Mouse (Mus musculus): ENCODE data around the gene Supt20. TPM values are rescaled to one million over a fixed set of nuclear protein-coding genes. Genes with fewer than 3 reads are reported as not detected.
"Not testable (repeated sequence)": the region's sequence is repeated elsewhere in the genome, so short reads cannot be mapped to it uniquely, and the experiment has no call there.

The Supt20 gene
- polyA plus RNA-seq, 1 experiment from 2014 or later = 129 TPM

DNA sequence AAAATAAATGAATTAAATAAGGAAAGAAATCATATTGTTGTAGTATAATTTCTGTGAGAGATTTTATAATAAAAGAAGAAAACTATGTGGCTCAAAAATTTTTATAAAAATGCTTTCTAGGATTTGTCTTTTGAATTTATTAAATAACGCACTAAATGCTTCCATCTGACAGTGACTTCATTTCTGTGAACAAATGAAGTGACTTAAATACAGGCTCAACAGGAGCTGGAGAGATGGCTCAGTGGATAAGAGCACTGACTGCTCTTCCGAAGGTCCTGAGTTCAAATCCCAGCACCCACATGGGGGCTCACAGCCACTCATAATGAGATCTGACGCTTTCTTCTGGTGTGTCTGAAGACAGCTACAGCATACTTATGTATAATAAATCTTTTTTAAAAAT lies 7.4 kb upstream of the Supt20 start:
- ATAC-seq (replicated peaks; ENCODE audit: low FRiP score) (no peak), DNase-seq (ENCODE audit: low spot score) (no peak)
- no peaks in the 10 kb centered on the region for H3K9me3 ChIP-seq (ENCODE audit: control insufficient read depth, low read length)
- H3K9ac ChIP-seq (ENCODE audit: low read length) = no peak overlapping the region
- no peaks in the 10 kb centered on the region for H3K36me3 ChIP-seq (ENCODE audit: control insufficient read depth, insufficient read depth, low read length)
- no peak overlapping the region for H3K27ac ChIP-seq (ENCODE audit: low read depth, low read length)
- WGBS = 93% methylated on average over 3 of the region's 3 CpGs
- no peak overlapping the region for H3K4me3 ChIP-seq (ENCODE audit: low read depth, low read length)
- H3K27me3 ChIP-seq (ENCODE audit: control insufficient read depth, insufficient read depth, low read length) = no peaks in the 10 kb centered on the region
- H3K4me1 ChIP-seq (replicated peaks; ENCODE audit: control insufficient read depth, insufficient read depth, low read length) = no peaks in the 10 kb centered on the region
- H3K4me2 ChIP-seq (ENCODE audit: low read depth, low read length, severe bottlenecking) = no peak overlapping the region

DNA sequence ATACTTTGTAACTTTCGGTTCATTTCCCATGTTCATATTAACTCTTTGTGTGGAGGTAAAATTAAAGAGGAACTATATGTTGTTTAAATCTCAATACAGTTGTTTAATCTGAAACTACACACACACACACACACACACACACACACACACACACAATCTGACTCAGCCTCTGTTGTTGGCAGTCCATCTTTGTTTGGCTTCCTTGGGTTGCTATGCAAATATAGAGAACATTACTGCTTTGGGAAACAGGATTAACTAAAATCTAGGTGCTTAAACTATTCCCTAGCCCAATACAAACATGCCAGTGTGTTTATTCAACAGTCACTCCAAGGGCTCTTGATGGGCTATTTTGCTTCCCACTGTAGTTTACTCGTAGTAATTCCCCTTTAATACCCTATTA lies 5.4 kb upstream of the Supt20 start:
- Histone ChIP-seq H3K4me2 (ENCODE audit: low read depth, low read length, severe bottlenecking) (no peak overlapping the region), H3K27ac (ENCODE audit: low read depth, low read length) (no peak overlapping the region), H3K9me3 (ENCODE audit: control insufficient read depth, low read length) (no peaks in the 10 kb centered on the region), H3K9ac (ENCODE audit: low read length) (no peak overlapping the region), H3K4me1 (replicated peaks; ENCODE audit: control insufficient read depth, insufficient read depth, low read length) (no peaks in the 10 kb centered on the region; the same call in 1 of the 2 replicates), H3K36me3 (ENCODE audit: control insufficient read depth, insufficient read depth, low read length) (no peaks in the 10 kb centered on the region), H3K27me3 (ENCODE audit: control insufficient read depth, insufficient read depth, low read length) (no peaks in the 10 kb centered on the region), H3K4me3 (ENCODE audit: low read depth, low read length) (no peak overlapping the region)
- DNase-seq (ENCODE audit: low spot score) = no peak
- 67% methylated on average over 2 of the region's 2 CpGs for WGBS
- no peak for ATAC-seq (replicated peaks; ENCODE audit: low FRiP score)

DNA sequence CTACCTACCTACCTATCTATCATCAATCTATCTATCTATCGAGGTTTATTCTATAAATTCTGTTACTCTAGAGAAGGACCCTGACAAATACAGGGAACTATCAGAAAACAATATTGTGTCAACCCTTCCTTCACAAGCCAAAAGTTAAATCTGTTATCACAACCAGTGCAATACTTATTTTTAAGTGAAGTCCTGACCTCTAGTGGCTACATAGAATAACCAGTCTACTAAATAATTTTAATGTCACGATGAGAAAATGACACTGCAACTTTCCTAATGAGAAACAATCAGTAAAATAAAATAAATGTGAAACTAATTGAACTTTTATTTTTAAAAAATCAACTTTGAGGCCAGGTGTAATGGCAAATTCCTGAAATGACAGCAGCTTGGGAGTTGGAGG lies 3.5 kb upstream of the Supt20 start:
- 61% methylated on average over 2 of the region's 2 CpGs for WGBS
- H3K27ac ChIP-seq (ENCODE audit: low read depth, low read length) = no peak overlapping the region
- no peaks in the 10 kb centered on the region for H3K9me3 ChIP-seq (ENCODE audit: control insufficient read depth, low read length)
- no peaks in the 10 kb centered on the region for H3K36me3 ChIP-seq (ENCODE audit: control insufficient read depth, insufficient read depth, low read length)
- H3K4me2 ChIP-seq (ENCODE audit: low read depth, low read length, severe bottlenecking) = no peak overlapping the region
- no peak overlapping the region for H3K9ac ChIP-seq (ENCODE audit: low read length)
- DNase-seq (ENCODE audit: low spot score) (no peak), ATAC-seq (replicated peaks; ENCODE audit: low FRiP score) (no peak)
- H3K4me3 ChIP-seq (ENCODE audit: low read depth, low read length) = no peak overlapping the region
- no peaks in the 10 kb centered on the region; the same call in 1 of the 2 replicates for H3K4me1 ChIP-seq (replicated peaks; ENCODE audit: control insufficient read depth, insufficient read depth, low read length)
- no peaks in the 10 kb centered on the region for H3K27me3 ChIP-seq (ENCODE audit: control insufficient read depth, insufficient read depth, low read length)

DNA sequence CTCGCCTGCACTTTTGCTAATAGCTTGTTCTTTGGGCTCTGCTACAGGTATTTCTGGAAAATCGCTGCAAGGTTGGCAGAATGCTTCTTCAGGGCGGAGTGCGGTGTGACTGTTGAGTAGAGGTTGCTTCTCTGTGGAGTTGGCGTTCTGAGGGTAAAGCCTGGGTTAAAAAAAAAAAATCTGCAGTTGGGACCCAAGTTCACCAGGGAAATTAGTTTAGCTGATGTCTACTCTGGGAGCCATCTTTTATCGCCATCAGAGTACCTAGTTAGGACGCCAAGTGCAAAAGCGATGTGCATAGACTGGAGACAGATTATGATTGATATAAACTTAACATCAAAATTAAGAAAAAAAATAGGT lies 429 bp downstream of the Supt20 start:
- no peak for ATAC-seq (replicated peaks; ENCODE audit: low FRiP score)
- Histone ChIP-seq H3K9me3 (ENCODE audit: control insufficient read depth, low read length) (no peaks in the 10 kb centered on the region), H3K36me3 (ENCODE audit: control insufficient read depth, insufficient read depth, low read length) (no peaks in the 10 kb centered on the region), H3K27ac (ENCODE audit: low read depth, low read length) (peak overlapping the region; percentile 48; the same call in 1 of the 2 replicates), H3K4me1 (replicated peaks; ENCODE audit: control insufficient read depth, insufficient read depth, low read length) (no peaks in the 10 kb centered on the region; the same call in 1 of the 2 replicates), H3K4me3 (ENCODE audit: low read depth, low read length) (peak overlapping the region; percentile 75), H3K27me3 (ENCODE audit: control insufficient read depth, insufficient read depth, low read length) (no peaks in the 10 kb centered on the region), H3K4me2 (ENCODE audit: low read depth, low read length, severe bottlenecking) (peak overlapping the region; percentile 47), H3K9ac (ENCODE audit: low read length) (peak overlapping the region; percentile 73)
- under 1% methylated on average over 8 of the region's 8 CpGs for WGBS
- no peak for DNase-seq (ENCODE audit: low spot score)

DNA sequence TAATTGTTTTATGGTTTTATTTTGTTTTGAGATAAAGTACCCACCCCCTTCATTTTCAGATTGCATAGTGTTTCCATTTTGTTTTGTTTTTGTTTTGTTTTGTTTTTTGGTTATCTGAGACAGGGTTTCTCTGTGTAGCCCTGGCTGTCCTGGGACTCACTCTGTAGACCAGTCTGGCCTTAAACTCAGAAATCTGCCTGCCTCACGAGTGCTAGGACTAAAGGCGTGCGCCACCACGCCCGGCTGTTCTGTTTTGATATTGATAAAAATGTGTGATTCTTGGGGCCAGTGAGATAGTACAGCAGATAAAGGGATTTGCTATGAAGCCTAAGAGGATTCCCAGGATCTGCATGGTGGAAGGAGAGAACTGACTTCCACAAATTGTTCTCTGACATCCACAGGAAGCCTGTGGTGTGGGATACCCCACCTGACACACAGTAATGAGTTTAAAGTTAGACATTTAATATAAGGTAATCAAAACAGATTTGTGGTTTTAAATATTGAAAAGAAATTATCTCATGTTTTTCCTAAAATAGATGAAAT lies 7.2 kb downstream of the Supt20 start:
- H3K9me3 ChIP-seq (ENCODE audit: control insufficient read depth, low read length) = no peaks in the 10 kb centered on the region
- ATAC-seq (replicated peaks; ENCODE audit: low FRiP score) (no peak), DNase-seq (ENCODE audit: low spot score) (no peak)
- H3K27ac ChIP-seq (ENCODE audit: low read depth, low read length) = no peak overlapping the region
- no peaks in the 10 kb centered on the region for H3K27me3 ChIP-seq (ENCODE audit: control insufficient read depth, insufficient read depth, low read length)
- no peaks in the 10 kb centered on the region for H3K4me1 ChIP-seq (replicated peaks; ENCODE audit: control insufficient read depth, insufficient read depth, low read length)
- H3K9ac ChIP-seq (ENCODE audit: low read length) = no peak overlapping the region
- 92% methylated on average over 5 of the region's 5 CpGs for WGBS
- no peak overlapping the region for H3K4me3 ChIP-seq (ENCODE audit: low read depth, low read length)
- no peak overlapping the region for H3K4me2 ChIP-seq (ENCODE audit: low read depth, low read length, severe bottlenecking)
- H3K36me3 ChIP-seq (ENCODE audit: control insufficient read depth, insufficient read depth, low read length) = peaks cover 5% of the 10 kb centered on the region; the same call in 1 of the 2 replicates

DNA sequence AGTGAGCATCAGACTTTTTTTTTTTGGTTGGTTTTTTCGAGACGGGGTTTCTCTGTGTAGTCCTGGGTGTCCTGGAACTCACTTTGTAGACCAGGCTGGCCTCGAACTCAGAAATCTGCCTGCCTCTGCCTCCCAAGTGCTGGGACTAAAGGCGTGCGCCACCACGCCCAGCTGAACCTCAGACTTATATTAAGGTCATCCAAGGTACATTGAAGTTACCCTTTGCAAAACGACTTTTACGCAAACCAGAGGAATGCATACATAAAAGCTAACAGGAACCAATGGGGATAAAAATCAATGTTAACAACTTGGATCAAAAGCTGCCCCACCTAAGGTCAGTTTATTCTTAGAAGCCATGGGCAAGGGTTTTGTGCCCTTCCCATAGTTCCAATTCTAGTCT lies 11.5 kb downstream of the Supt20 start:
- ATAC-seq (replicated peaks; ENCODE audit: low FRiP score); H3K27me3 ChIP-seq (ENCODE audit: control insufficient read depth, insufficient read depth, low read length); H3K4me1 ChIP-seq (replicated peaks; ENCODE audit: control insufficient read depth, insufficient read depth, low read length); H3K9ac ChIP-seq (ENCODE audit: low read length); DNase-seq (ENCODE audit: low spot score); H3K36me3 ChIP-seq (ENCODE audit: control insufficient read depth, insufficient read depth, low read length); H3K27ac ChIP-seq (ENCODE audit: low read depth, low read length); H3K4me2 ChIP-seq (ENCODE audit: low read depth, low read length, severe bottlenecking); H3K4me3 ChIP-seq (ENCODE audit: low read depth, low read length); H3K9me3 ChIP-seq (ENCODE audit: control insufficient read depth, low read length): not testable (repeated sequence)
- 89% methylated on average over 8 of the region's 8 CpGs for WGBS

DNA sequence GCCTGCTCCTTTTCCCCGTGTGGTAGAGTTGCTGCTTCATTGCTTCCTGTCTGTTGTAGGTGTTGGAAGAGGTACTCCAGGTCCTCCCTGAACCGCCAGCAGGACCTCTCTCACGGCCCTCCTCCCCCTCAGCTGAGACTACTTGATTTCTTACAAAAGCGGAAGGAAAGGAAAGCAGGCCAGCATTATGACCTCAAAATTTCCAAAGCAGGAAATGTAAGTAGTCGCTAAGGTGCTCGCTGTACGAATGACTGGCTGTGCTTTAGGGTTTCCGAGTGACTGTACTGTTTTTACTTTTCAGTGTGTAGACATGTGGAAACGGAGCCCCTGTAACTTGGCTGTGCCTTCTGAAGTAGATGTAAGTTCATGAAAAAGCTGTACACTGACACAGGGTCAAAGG lies 16.4 kb downstream of the Supt20 start:
- Histone ChIP-seq H3K36me3 (ENCODE audit: control insufficient read depth, insufficient read depth, low read length) (peaks cover 8% of the 10 kb centered on the region; the same call in 1 of the 2 replicates), H3K9ac (ENCODE audit: low read length) (no peak overlapping the region)

DNA sequence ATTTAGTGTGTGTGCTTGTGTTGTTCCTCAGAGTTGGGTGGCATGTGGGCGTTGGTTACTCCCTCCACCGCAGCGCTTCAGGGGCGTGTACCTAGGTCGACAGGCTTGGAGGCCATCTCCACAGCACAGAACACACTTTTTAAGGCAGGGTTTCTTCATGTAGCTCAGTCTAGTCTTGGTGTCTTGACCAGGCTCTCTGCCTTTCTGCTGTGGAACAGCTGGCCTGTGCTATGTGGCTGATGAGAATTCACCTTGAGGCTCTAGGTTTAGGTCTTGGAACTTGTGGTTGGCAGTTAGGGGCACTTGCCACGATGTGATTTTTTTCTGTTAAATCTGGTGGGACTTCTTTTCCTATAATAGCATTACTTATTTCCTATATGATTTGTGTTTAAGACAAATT lies 21.6 kb downstream of the Supt20 start, which contains the start of gene Gm21958:
Gene Gm21958 (minus strand): TSS at position 101 of the 400 bp plus-strand sequence.
- H3K27me3 ChIP-seq (ENCODE audit: control insufficient read depth, insufficient read depth, low read length) = no peaks in the 10 kb centered on the region
- ATAC-seq (replicated peaks; ENCODE audit: low FRiP score) (no peak), DNase-seq (ENCODE audit: low spot score) (no peak)
- no peak within 1 kb of the TSS for H3K4me3 ChIP-seq (ENCODE audit: low read depth, low read length)
- H3K4me2 ChIP-seq (ENCODE audit: low read depth, low read length, severe bottlenecking) = no peak within 1 kb of the TSS
- H3K9ac ChIP-seq (ENCODE audit: low read length) = no peak within 1 kb of the TSS
- peaks cover 5% of the 10 kb centered on the region; the same call in 1 of the 2 replicates for H3K36me3 ChIP-seq (ENCODE audit: control insufficient read depth, insufficient read depth, low read length)
- H3K27ac ChIP-seq (ENCODE audit: low read depth, low read length) = no peak within 1 kb of the TSS
- no peaks in the 10 kb centered on the region for H3K9me3 ChIP-seq (ENCODE audit: control insufficient read depth, low read length)
- 89% methylated on average over 6 of the region's 6 CpGs for WGBS
- H3K4me1 ChIP-seq (replicated peaks; ENCODE audit: control insufficient read depth, insufficient read depth, low read length) = no peaks in the 10 kb centered on the region

More for the DNA sequence above, 16.4 kb downstream of the Supt20 start:
- no peaks in the 10 kb centered on the region for H3K9me3 ChIP-seq (ENCODE audit: control insufficient read depth, low read length)
- H3K4me1 ChIP-seq (replicated peaks; ENCODE audit: control insufficient read depth, insufficient read depth, low read length) = no peaks in the 10 kb centered on the region
- 93% methylated on average over 9 of the region's 9 CpGs for WGBS
- H3K4me3 ChIP-seq (ENCODE audit: low read depth, low read length) = no peak overlapping the region
- no peak overlapping the region for H3K27ac ChIP-seq (ENCODE audit: low read depth, low read length)
- H3K27me3 ChIP-seq (ENCODE audit: control insufficient read depth, insufficient read depth, low read length) = no peaks in the 10 kb centered on the region
- ATAC-seq (replicated peaks; ENCODE audit: low FRiP score) (no peak), DNase-seq (ENCODE audit: low spot score) (no peak)
- H3K4me2 ChIP-seq (ENCODE audit: low read depth, low read length, severe bottlenecking) = no peak overlapping the region

DNA sequence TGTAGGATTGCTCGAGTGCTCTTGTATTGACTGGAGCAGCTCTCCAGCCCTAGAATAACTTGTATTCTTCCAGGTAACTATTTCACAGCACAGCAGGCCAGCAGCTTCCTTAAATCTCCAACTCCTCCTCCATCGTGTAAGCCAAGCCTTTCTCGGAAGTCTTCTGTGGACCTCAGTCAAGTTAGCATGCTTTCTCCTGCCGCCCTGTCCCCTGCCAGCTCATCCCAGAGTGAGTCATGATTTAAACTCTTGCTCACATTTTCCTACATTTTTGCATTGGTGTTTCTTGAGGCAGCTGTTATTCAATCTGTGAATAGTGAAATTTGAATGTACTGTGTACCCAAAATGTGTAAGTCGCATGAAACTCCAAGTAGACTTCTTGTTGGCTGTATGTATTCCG lies 22.9 kb downstream of the Supt20 start:
- H3K9ac ChIP-seq (ENCODE audit: low read length) = no peak overlapping the region
- H3K27me3 ChIP-seq (ENCODE audit: control insufficient read depth, insufficient read depth, low read length) = no peaks in the 10 kb centered on the region
- peaks cover 3% of the 10 kb centered on the region; the same call in 1 of the 2 replicates for H3K36me3 ChIP-seq (ENCODE audit: control insufficient read depth, insufficient read depth, low read length)
- H3K9me3 ChIP-seq (ENCODE audit: control insufficient read depth, low read length) = no peaks in the 10 kb centered on the region
- no peaks in the 10 kb centered on the region for H3K4me1 ChIP-seq (replicated peaks; ENCODE audit: control insufficient read depth, insufficient read depth, low read length)
- whole genome bisulfite sequencing = 93% methylated on average over 6 of the region's 6 CpGs
- DNase-seq (ENCODE audit: low spot score) (no peak), ATAC-seq (replicated peaks; ENCODE audit: low FRiP score) (no peak)
- H3K27ac ChIP-seq (ENCODE audit: low read depth, low read length) = no peak overlapping the region
- no peak overlapping the region for H3K4me2 ChIP-seq (ENCODE audit: low read depth, low read length, severe bottlenecking)
- H3K4me3 ChIP-seq (ENCODE audit: low read depth, low read length) = no peak overlapping the region

Data from forebrain, embryonic 11.5 days (tissue).